Mouse (Mus musculus) layer of hippocampus, adult 2 months (tissue): ENCODE measurements at regions not wholly inside any gene's neighbourhood (a gene's known extent, or its start where the extent isn't known, plus 50 kb on each side); places are given as distances from the start of the nearest gene placed in this dataset.
"Not testable (repeated sequence)": the region's sequence is repeated elsewhere in the genome, so short reads cannot be mapped to it uniquely, and the experiment has no call there.

Experiments used
- DNase-seq, 2 experiments: peaks; one replicate each; pipeline ENCODE4 v3.0.0; 2022; ENCODE audit warnings: low spot score in 2 of 2
- H3K27ac ChIP-seq: fragments of 200-600 bp; 2 replicates; pipeline ENCODE4 v1.8.1; 2022
- H3K4me3 ChIP-seq: fragments of 200-600 bp; 2 replicates; pipeline ENCODE4 v1.8.1; 2022; ENCODE audit warnings: mild to moderate bottlenecking
- CTCF ChIP-seq: fragments of 200-600 bp; conservative IDR thresholded peaks from 2 replicates; pipeline ENCODE4 v1.8.1; 2022; ENCODE audit warnings: antibody characterized with exemption, mild to moderate bottlenecking, moderate library complexity

- TF ChIP-seq CTCF: no peak
- DNase-seq: no peak
- no peak overlapping the region for H3K27ac ChIP-seq
- no peak overlapping the region for H3K4me3 ChIP-seq
These were observed 487.8 kb downstream of the Ets1 start for GRCm38 (mm10) chr9:33123841-33124240.

GRCm38 (mm10) chr9:33152186-33152585 is 516.2 kb downstream of the Ets1 start:
- H3K4me3 ChIP-seq: no peak overlapping the region
- no peak for DNase-seq
- no peak for TF ChIP-seq CTCF
- H3K27ac ChIP-seq: no peak overlapping the region

- Histone ChIP-seq H3K27ac (no peak overlapping the region), H3K4me3 (no peak overlapping the region)
- peak in 1 of 2 experiments; percentile 1 for DNase-seq
- no peak for TF ChIP-seq CTCF
These were observed 532.1 kb downstream of the Ets1 start for GRCm38 (mm10) chr9:33168159-33168558.

GRCm38 (mm10) chr9:33169093-33169492 is 533.1 kb downstream of the Ets1 start:
- DNase-seq, H3K4me3 ChIP-seq, H3K27ac ChIP-seq: not testable (repeated sequence)

- H3K4me3 ChIP-seq: no peak overlapping the region
- no peak overlapping the region for H3K27ac ChIP-seq
- no peak for DNase-seq
- TF ChIP-seq CTCF: no peak
These were observed 544.0 kb downstream of the Ets1 start for GRCm38 (mm10) chr9:33180066-33180465.

- DNase-seq: no peak
- no peak overlapping the region for H3K27ac ChIP-seq
- no peak for TF ChIP-seq CTCF
- no peak overlapping the region for H3K4me3 ChIP-seq
These were observed 551.2 kb downstream of the Ets1 start for GRCm38 (mm10) chr9:33187187-33187586.

GRCm38 (mm10) chr9:33209083-33209482 is 573.1 kb downstream of the Ets1 start:
- Histone ChIP-seq H3K4me3 (no peak overlapping the region), H3K27ac (no peak overlapping the region)
- DNase-seq: peak in 1 of 2 experiments; percentile 37
- TF ChIP-seq CTCF: no peak

- peak in 1 of 2 experiments; percentile 39 for DNase-seq
- no peak overlapping the region for H3K4me3 ChIP-seq
- H3K27ac ChIP-seq: no peak overlapping the region
- TF ChIP-seq CTCF: no peak
These were observed 578.5 kb downstream of the Ets1 start for GRCm38 (mm10) chr9:33214523-33214922.

GRCm38 (mm10) chr9:33220981-33221380 is 585.0 kb downstream of the Ets1 start:
- Histone ChIP-seq H3K4me3 (no peak overlapping the region), H3K27ac (no peak overlapping the region)
- TF ChIP-seq CTCF: no peak
- DNase-seq: no peak

GRCm38 (mm10) chr9:33222066-33222805 is 586.2 kb downstream of the Ets1 start:
- DNase-seq: no peak
- Histone ChIP-seq H3K4me3 (no peak overlapping the region), H3K27ac (no peak overlapping the region)
- no peak for TF ChIP-seq CTCF

GRCm38 (mm10) chr9:33233699-33234131 is 597.7 kb downstream of the Ets1 start:
- no peak overlapping the region for H3K27ac ChIP-seq
- no peak overlapping the region for H3K4me3 ChIP-seq
- no peak for TF ChIP-seq CTCF
- DNase-seq: no peak

GRCm38 (mm10) chr9:33238190-33238589 is 602.2 kb downstream of the Ets1 start:
- DNase-seq: no peak
- Histone ChIP-seq H3K4me3 (no peak overlapping the region), H3K27ac (no peak overlapping the region)
- TF ChIP-seq CTCF: no peak

- no peak overlapping the region for H3K27ac ChIP-seq
- TF ChIP-seq CTCF: no peak
- H3K4me3 ChIP-seq: no peak overlapping the region
- DNase-seq: no peak
These were observed 602.8 kb downstream of the Ets1 start for GRCm38 (mm10) chr9:33238846-33239245.

GRCm38 (mm10) chr9:33240506-33240905 is 604.5 kb downstream of the Ets1 start:
- no peak for DNase-seq
- no peak for TF ChIP-seq CTCF
- Histone ChIP-seq H3K4me3 (no peak overlapping the region), H3K27ac (no peak overlapping the region)
